14 mouse cellular contexts compared by ENCODE assay signal in the genomic region with DNA sequence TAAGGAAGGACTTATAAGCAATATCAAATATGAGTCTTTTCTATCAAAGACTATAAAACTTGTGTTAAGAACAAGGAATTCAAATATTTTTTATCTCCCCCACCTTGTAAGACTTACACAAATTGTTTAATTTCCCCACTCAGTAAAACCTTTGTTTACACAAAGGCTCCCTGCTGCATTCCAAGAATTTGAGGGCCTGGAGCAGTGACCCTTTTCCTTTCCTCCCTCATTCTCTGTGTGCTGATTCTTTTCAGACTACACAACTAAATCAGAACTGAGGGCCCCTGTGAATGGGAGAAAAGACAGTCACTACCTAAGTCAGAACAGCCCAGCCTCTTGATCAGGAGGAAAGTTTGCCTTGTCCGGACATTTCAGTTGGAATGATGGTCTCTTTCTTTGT. TPM values are rescaled to one million over a fixed set of nuclear protein-coding genes. Genes with fewer than 3 reads are reported as not detected.
DNase-seq lines count a peak whose midpoint lies in the region; ATAC-seq and TF ChIP-seq lines count a peak whose summit lies in the region.
"Had no signal": no experiment of that assay in that cellular context is flagged by ENCODE, and none has a peak within 500 bp of the region (broad histone marks: within the 10 kb centered on the region; RNA-seq: fewer than 3 reads in every experiment).

No protein-coding gene starts in this region.

- 67% methylated on average over 1 of the region's 1 CpGs for WGBS in heart, embryonic 12.5 days
- 47% methylated on average over 1 of the region's 1 CpGs for WGBS in liver, embryonic 11.5 days
- WGBS in embryonic facial prominence, embryonic 14.5 days: 9% methylated on average over 1 of the region's 1 CpGs
- 47% methylated on average over 1 of the region's 1 CpGs for WGBS in limb, embryonic 14.5 days

- H3K4me2 ChIP-seq in heart, embryonic 12.5 days: no peak overlapping the region
- H3K4me2 ChIP-seq in liver, embryonic 11.5 days: no peak overlapping the region
- H3K4me2 ChIP-seq in embryonic facial prominence, embryonic 14.5 days (ENCODE audit: low read depth, low read length): no peak overlapping the region
- no peak overlapping the region for H3K4me2 ChIP-seq in limb, embryonic 14.5 days (replicated peaks; ENCODE audit: low read depth, low read length, severe bottlenecking)

- H3K9ac ChIP-seq in heart, embryonic 12.5 days: no peak overlapping the region
- H3K9ac ChIP-seq in liver, embryonic 11.5 days (ENCODE audit: low read depth, low read length): no peak overlapping the region
- no peak overlapping the region for H3K9ac ChIP-seq in embryonic facial prominence, embryonic 14.5 days (ENCODE audit: low read depth, low read length)
- no peak overlapping the region for H3K9ac ChIP-seq in limb, embryonic 14.5 days (ENCODE audit: low read depth, low read length, severe bottlenecking)

- no peak for TF ChIP-seq POLR2A in limb, embryonic 14.5 days (IDR thresholded peaks at IDR 0.05; ENCODE audit: borderline replicate concordance, extremely low read depth, insufficient read depth, insufficient read length)

- peak overlapping the region; percentile 95 for H3K27ac ChIP-seq in heart, embryonic 12.5 days (ENCODE audit: poor library complexity, severe bottlenecking)
- peak overlapping the region; percentile 25; the same call in 1 of the 2 replicates for H3K27ac ChIP-seq in liver, embryonic 11.5 days (ENCODE audit: low read depth, low read length)
- peak overlapping the region; percentile 90 for H3K27ac ChIP-seq in embryonic facial prominence, embryonic 14.5 days (replicated peaks; ENCODE audit: low read depth, low read length)
- H3K27ac ChIP-seq in limb, embryonic 14.5 days (replicated peaks; ENCODE audit: low read depth, low read length): peak overlapping the region; percentile 78
- H3K27ac ChIP-seq: left cerebral cortex, adult 2 months had no signal

- H3K4me1 ChIP-seq in heart, embryonic 12.5 days (replicated peaks): peaks cover 58% of the 10 kb centered on the region
- peaks cover 18% of the 10 kb centered on the region for H3K4me1 ChIP-seq in liver, embryonic 11.5 days (replicated peaks; ENCODE audit: control insufficient read depth, insufficient read depth, low read length)
- peaks cover 36% of the 10 kb centered on the region for H3K4me1 ChIP-seq in embryonic facial prominence, embryonic 14.5 days (ENCODE audit: control insufficient read depth, insufficient read depth, low read length)
- H3K4me1 ChIP-seq in limb, embryonic 14.5 days (ENCODE audit: control insufficient read depth, insufficient read depth, low read length): peaks cover 42% of the 10 kb centered on the region

- H3K4me3 ChIP-seq in heart, embryonic 12.5 days: no peak overlapping the region
- no peak overlapping the region for H3K4me3 ChIP-seq in liver, embryonic 11.5 days (ENCODE audit: low read depth, low read length)
- no peak overlapping the region for H3K4me3 ChIP-seq in embryonic facial prominence, embryonic 14.5 days (ENCODE audit: low read depth, low read length)
- H3K4me3 ChIP-seq in limb, embryonic 14.5 days (replicated peaks; ENCODE audit: low read length): no peak overlapping the region
- H3K4me3 ChIP-seq: left cerebral cortex, adult 2 months had no signal

- H3K27me3 ChIP-seq in heart, embryonic 12.5 days (replicated peaks): no peaks in the 10 kb centered on the region
- H3K27me3 ChIP-seq in liver, embryonic 11.5 days (replicated peaks; ENCODE audit: control insufficient read depth, insufficient read depth, low read length): no peaks in the 10 kb centered on the region
- no peaks in the 10 kb centered on the region for H3K27me3 ChIP-seq in embryonic facial prominence, embryonic 14.5 days (replicated peaks; ENCODE audit: control insufficient read depth, insufficient read depth, low read length)
- H3K27me3 ChIP-seq in limb, embryonic 14.5 days (ENCODE audit: control insufficient read depth, insufficient read depth, low read length): no peaks in the 10 kb centered on the region
- H3K27me3 ChIP-seq: Patski had no signal

- no peak for DNase-seq in heart, postnatal 25 days (ENCODE audit: low spot score)
- no peak for DNase-seq in liver, embryonic 11.5 days (ENCODE audit: low spot score)
- no peak for DNase-seq in liver
- peak; percentile 37 for DNase-seq in embryonic facial prominence, embryonic 14.5 days (ENCODE audit: low spot score)
- no peak for DNase-seq in limb, embryonic 14.5 days (ENCODE audit: low spot score)
- no peak for DNase-seq in spleen, postnatal 4 days (ENCODE audit: low spot score in 2 of 2)
- DNase-seq in left cerebral cortex, adult 8-10 months (ENCODE audit: low spot score in 2 of 2): no peak
- DNase-seq: adrenal gland, postnatal 25 days; kidney, adult 2 months; right cerebral cortex, adult 18-20 months had no signal

- no peaks in the 10 kb centered on the region for H3K9me3 ChIP-seq in heart, embryonic 12.5 days (replicated peaks)
- no peaks in the 10 kb centered on the region for H3K9me3 ChIP-seq in liver, embryonic 11.5 days (ENCODE audit: control insufficient read depth, low read length)
- no peaks in the 10 kb centered on the region for H3K9me3 ChIP-seq in embryonic facial prominence, embryonic 14.5 days (ENCODE audit: control insufficient read depth, low read length)
- H3K9me3 ChIP-seq in limb, embryonic 14.5 days (ENCODE audit: control insufficient read depth, low read length): no peaks in the 10 kb centered on the region

- ATAC-seq in heart, embryonic 12.5 days (ENCODE audit: insufficient number of reproducible peaks, low FRiP score): no peak
- no peak for ATAC-seq in liver, embryonic 11.5 days (replicated peaks; ENCODE audit: low FRiP score)
- no peak for ATAC-seq in embryonic facial prominence, embryonic 14.5 days (ENCODE audit: low read depth)
- ATAC-seq in limb, embryonic 14.5 days (ENCODE audit: low FRiP score, low read depth): no peak
- ATAC-seq: Patski had no signal

- no peaks in the 10 kb centered on the region for H3K36me3 ChIP-seq in heart, embryonic 12.5 days
- no peaks in the 10 kb centered on the region for H3K36me3 ChIP-seq in liver, embryonic 11.5 days (ENCODE audit: control insufficient read depth, insufficient read depth, low read length)
- H3K36me3 ChIP-seq in embryonic facial prominence, embryonic 14.5 days (ENCODE audit: control insufficient read depth, insufficient read depth, low read length): no peaks in the 10 kb centered on the region
- no peaks in the 10 kb centered on the region for H3K36me3 ChIP-seq in limb, embryonic 14.5 days (ENCODE audit: control insufficient read depth, insufficient read depth, low read length)

- intact Hi-C loops in heart, postnatal 25 days (cut with DNase I): no loop called here

RNA-seq across cellular contexts. Expression of a gene that starts 5.9 kb away (rescaled TPM):
- 33.4 and 38.4 TPM in 2 replicates for polyA plus RNA-seq in heart, embryonic 12.5 days (2016; fragmentation: Nextera tagmentation; extraction: Ambion mirVana)
- total RNA-seq in heart, postnatal 25 days (2021): 10 to 100 TPM; 43.7 to 48.1 TPM
- 19.2 and 20.7 TPM in 2 replicates for polyA plus RNA-seq in liver, embryonic 11.5 days (2014; fragmentation: Nextera tagmentation; extraction: Ambion mirVana)
- polyA plus RNA-seq in embryonic facial prominence, embryonic 14.5 days (2014; fragmentation: Nextera tagmentation; extraction: Ambion mirVana): 40.1 and 42.6 TPM in 2 replicates
- polyA plus RNA-seq in limb, embryonic 14.5 days (2012; rRNA removed): 102 TPM in 2 replicates
- polyA plus RNA-seq in limb, embryonic 14.5 days (2014; fragmentation: Nextera tagmentation; extraction: Ambion mirVana): 45.8 and 48.0 TPM in 2 replicates
- 10 to 100 TPM; 10.8 to 18.8 (median 13.9) TPM for total RNA-seq in left cerebral cortex, adult 8-10 months (2022)

RNA-seq across cellular contexts. Expression of a gene that starts 13.1 kb away (rescaled TPM):
- polyA plus RNA-seq in heart, embryonic 12.5 days (2016; fragmentation: Nextera tagmentation; extraction: Ambion mirVana): 50.6 and 53.5 TPM in 2 replicates
- 1 to 10 TPM; 4.4 to 7.1 TPM for total RNA-seq in heart, postnatal 25 days (2021)
- polyA plus RNA-seq in liver, embryonic 11.5 days (2014; fragmentation: Nextera tagmentation; extraction: Ambion mirVana): 1.9 and 3.7 TPM in 2 replicates
- polyA plus RNA-seq in embryonic facial prominence, embryonic 14.5 days (2014; fragmentation: Nextera tagmentation; extraction: Ambion mirVana): 319 and 564 TPM in 2 replicates
- 60.8 and 156 TPM in 2 replicates for polyA plus RNA-seq in limb, embryonic 14.5 days (2012; rRNA removed)
- polyA plus RNA-seq in limb, embryonic 14.5 days (2014; fragmentation: Nextera tagmentation; extraction: Ambion mirVana): 76.8 and 134 TPM in 2 replicates
- 1 to 10 TPM; 1.9 to 9.6 (median 5.2) TPM for total RNA-seq in left cerebral cortex, adult 8-10 months (2022)
- total RNA-seq: adrenal gland, postnatal 25 days had no signal

RNA-seq across cellular contexts. Expression of a gene that starts 20.1 kb away (rescaled TPM):
- 0.28 and 0.57 TPM in 2 replicates for polyA plus RNA-seq in heart, embryonic 12.5 days (2016; fragmentation: Nextera tagmentation; extraction: Ambion mirVana)
- total RNA-seq in heart, postnatal 25 days (2021): not detected
- polyA plus RNA-seq in liver, embryonic 11.5 days (2014; fragmentation: Nextera tagmentation; extraction: Ambion mirVana): 0.41 and 0.42 TPM in 2 replicates
- polyA plus RNA-seq in embryonic facial prominence, embryonic 14.5 days (2014; fragmentation: Nextera tagmentation; extraction: Ambion mirVana): 1.9 and 3.9 TPM in 2 replicates
- 4.9 and 7.3 TPM in 2 replicates for polyA plus RNA-seq in limb, embryonic 14.5 days (2012; rRNA removed)
- polyA plus RNA-seq in limb, embryonic 14.5 days (2014; fragmentation: Nextera tagmentation; extraction: Ambion mirVana): 1.5 and 2.0 TPM in 2 replicates
- not detected for total RNA-seq in left cerebral cortex, adult 8-10 months (2022)
- total RNA-seq: adrenal gland, postnatal 25 days; left cerebral cortex, adult 2 months; megakaryocyte progenitor cell, adult 5-6 weeks had no signal

RNA-seq across cellular contexts. Expression of a gene that starts 43.9 kb away (rescaled TPM):
- 6.4 and 9.3 TPM in 2 replicates for polyA plus RNA-seq in heart, embryonic 12.5 days (2016; fragmentation: Nextera tagmentation; extraction: Ambion mirVana)
- total RNA-seq in heart, postnatal 25 days (2021): 1 to 10 TPM in 1 of 2 experiments, not detected in 1; 2.0 TPM
- polyA plus RNA-seq in liver, embryonic 11.5 days (2014; fragmentation: Nextera tagmentation; extraction: Ambion mirVana): 1.5 and 2.4 TPM in 2 replicates
- polyA plus RNA-seq in embryonic facial prominence, embryonic 14.5 days (2014; fragmentation: Nextera tagmentation; extraction: Ambion mirVana): 376 and 643 TPM in 2 replicates
- 42.5 and 114 TPM in 2 replicates for polyA plus RNA-seq in limb, embryonic 14.5 days (2012; rRNA removed)
- polyA plus RNA-seq in limb, embryonic 14.5 days (2014; fragmentation: Nextera tagmentation; extraction: Ambion mirVana): 101 and 183 TPM in 2 replicates
- 10 to 100 TPM in 1 of 4 experiments, 1 to 10 TPM in 2, under 1 TPM in 1; 0.88 to 14.3 (median 6.5) TPM for total RNA-seq in left cerebral cortex, adult 8-10 months (2022)
- total RNA-seq: adrenal gland, postnatal 25 days; left cerebral cortex, adult 2 months; megakaryocyte progenitor cell, adult 5-6 weeks had no signal

Comparison
In these comparisons a context has a peak if more than half of its experiments do, and no peak if none do; other contexts are left out.
1. H3K27ac ChIP-seq: peak in every context shown above with its lines; median percentile 95 in heart, embryonic 12.5 days; 90 in embryonic facial prominence, embryonic 14.5 days; 78 in limb, embryonic 14.5 days; 25 in liver, embryonic 11.5 days.
2. RNA of a gene that starts 13.1 kb away (polyA plus RNA-seq): 319 to 564 TPM in embryonic facial prominence, embryonic 14.5 days, 60.8 to 156 TPM in limb, embryonic 14.5 days and 50.6 to 53.5 TPM in heart, embryonic 12.5 days; 1.9 to 3.7 TPM in liver, embryonic 11.5 days; every median in the first group is over 10 times any median in the second.